Mouse (Mus musculus) embryo, embryonic 11 days (tissue): ENCODE measurements at regions not wholly inside any gene's neighbourhood (a gene's known extent, or its start where the extent isn't known, plus 50 kb on each side); places are given as distances from the start of the nearest gene placed in this dataset.
"Not testable (repeated sequence)": the region's sequence is repeated elsewhere in the genome, so short reads cannot be mapped to it uniquely, and the experiment has no call there.

Experiments used
- DNase-seq: peaks from one replicate; pipeline ENCODE4 v3.0.0-alpha.2; 2015

- no peak for DNase-seq
Measured at GRCm38 (mm10) chr1:99599696-99600489, 172.7 kb upstream of the Cntnap5b start.

GRCm38 (mm10) chr1:99605213-99605612, 167.4 kb upstream of the Cntnap5b start:
- DNase-seq, result peak; percentile 13

GRCm38 (mm10) chr1:99619221-99619620, 153.3 kb upstream of the Cntnap5b start:
- DNase-seq, result no peak

- not testable (repeated sequence) for DNase-seq
Measured at GRCm38 (mm10) chr1:99630971-99631370, 141.6 kb upstream of the Cntnap5b start.

- no peak for DNase-seq
Measured at GRCm38 (mm10) chr1:99663641-99664040, 108.9 kb upstream of the Cntnap5b start.

- DNase-seq, result no peak
Measured at GRCm38 (mm10) chr1:99679980-99680379, 92.6 kb upstream of the Cntnap5b start.

GRCm38 (mm10) chr1:99697089-99697488, 75.5 kb upstream of the Cntnap5b start:
- no peak for DNase-seq

GRCm38 (mm10) chr1:99714912-99715311, 57.7 kb upstream of the Cntnap5b start:
- DNase-seq, result no peak

- no peak for DNase-seq
Measured at GRCm38 (mm10) chr1:99716266-99716665, 56.3 kb upstream of the Cntnap5b start.
